In genomic region chr7:79661253-79661890, GRCm38 (mm10) we compare ENCODE assay signal across 8 mouse cellular contexts. TPM values are rescaled to one million over a fixed set of nuclear protein-coding genes. Genes with fewer than 3 reads are reported as not detected.
DNase-seq lines count a peak whose midpoint lies in the region; ATAC-seq lines count a peak whose summit lies in the region.

No protein-coding gene starts in this region.

- peak overlapping the region; percentile 88 for H3K9ac ChIP-seq in embryonic facial prominence, embryonic 12.5 days
- H3K9ac ChIP-seq in limb, embryonic 13.5 days = peak overlapping the region; percentile 89
- H3K9ac ChIP-seq in stomach, embryonic 14.5 days (replicated peaks; ENCODE audit: low read depth, low read length) = peak overlapping the region; percentile 78

- H3K4me2 ChIP-seq in embryonic facial prominence, embryonic 12.5 days (replicated peaks) = peak overlapping the region; percentile 89
- H3K4me2 ChIP-seq in limb, embryonic 13.5 days (replicated peaks) = peak overlapping the region; percentile 97
- H3K4me2 ChIP-seq in stomach, embryonic 14.5 days (replicated peaks; ENCODE audit: low read depth, low read length) = peak overlapping the region; percentile 63

- no peak for ATAC-seq in embryonic facial prominence, embryonic 12.5 days (ENCODE audit: insufficient number of reproducible peaks, insufficient read depth, low FRiP score, low TSS enrichment)
- no peak for ATAC-seq in limb, embryonic 13.5 days (ENCODE audit: low FRiP score, low read depth)
- ATAC-seq in stomach, embryonic 14.5 days (ENCODE audit: insufficient number of reproducible peaks, insufficient read depth, low FRiP score, low read depth) = no peak

- H3K4me1 ChIP-seq in embryonic facial prominence, embryonic 12.5 days = peaks cover 29% of the 10 kb centered on the region
- peaks cover 30% of the 10 kb centered on the region for H3K4me1 ChIP-seq in limb, embryonic 13.5 days
- H3K4me1 ChIP-seq in stomach, embryonic 14.5 days (ENCODE audit: control insufficient read depth, insufficient read depth, low read length) = peaks cover 17% of the 10 kb centered on the region

- DNase-seq in retina, embryonic 14.5 days (ENCODE audit: low spot score) = peak; percentile 18
- DNase-seq in retina, postnatal 1 day = no peak
- DNase-seq in frontal cortex, postnatal 10 days (ENCODE audit: low spot score in 2 of 2) = no peak
- DNase-seq in lung, postnatal 4 days = no peak
- no peak for DNase-seq in MN1 (ENCODE audit: low spot score)

- no peaks in the 10 kb centered on the region for H3K27me3 ChIP-seq in embryonic facial prominence, embryonic 12.5 days
- no peaks in the 10 kb centered on the region for H3K27me3 ChIP-seq in limb, embryonic 13.5 days
- no peaks in the 10 kb centered on the region for H3K27me3 ChIP-seq in stomach, embryonic 14.5 days (ENCODE audit: control insufficient read depth, insufficient read depth, low read length)

- WGBS in embryonic facial prominence, embryonic 12.5 days = 12% methylated on average over 5 of the region's 5 CpGs
- 14% methylated on average over 5 of the region's 5 CpGs for WGBS in limb, embryonic 13.5 days
- WGBS in stomach, embryonic 14.5 days = 13% methylated on average over 5 of the region's 5 CpGs

- no peaks in the 10 kb centered on the region for H3K9me3 ChIP-seq in embryonic facial prominence, embryonic 12.5 days
- H3K9me3 ChIP-seq in limb, embryonic 13.5 days = no peaks in the 10 kb centered on the region
- H3K9me3 ChIP-seq in stomach, embryonic 14.5 days (ENCODE audit: control insufficient read depth, low read depth, low read length) = no peaks in the 10 kb centered on the region

- H3K27ac ChIP-seq in embryonic facial prominence, embryonic 12.5 days = no peak overlapping the region
- H3K27ac ChIP-seq in limb, embryonic 13.5 days = no peak overlapping the region
- no peak overlapping the region for H3K27ac ChIP-seq in stomach, embryonic 14.5 days (ENCODE audit: low read length)

- 0 out of 2 replicates have a peak, but pooled peaks cover 5% of the 10 kb centered on the region for H3K36me3 ChIP-seq in embryonic facial prominence, embryonic 12.5 days
- peaks cover 8% of the 10 kb centered on the region for H3K36me3 ChIP-seq in limb, embryonic 13.5 days
- H3K36me3 ChIP-seq in stomach, embryonic 14.5 days (ENCODE audit: control insufficient read depth, insufficient read depth, low read length) = no peaks in the 10 kb centered on the region; the same call in 1 of the 2 replicates

- H3K4me3 ChIP-seq in embryonic facial prominence, embryonic 12.5 days = peak overlapping the region; percentile 97
- peak overlapping the region; percentile 93 for H3K4me3 ChIP-seq in limb, embryonic 13.5 days
- peak overlapping the region; percentile 84 for H3K4me3 ChIP-seq in stomach, embryonic 14.5 days (ENCODE audit: low read depth, low read length)

RNA-seq across cellular contexts. Expression of gene Ticrr, which starts 1.4 kb away (rescaled TPM):
- polyA plus RNA-seq in embryonic facial prominence, embryonic 12.5 days (2016; fragmentation: Nextera tagmentation; extraction: Ambion mirVana) = 14.7 and 14.9 TPM in 2 replicates
- 9.1 and 9.7 TPM in 2 replicates for polyA plus RNA-seq in limb, embryonic 13.5 days (2015; fragmentation: Nextera tagmentation; extraction: Ambion mirVana)
- polyA plus RNA-seq in stomach, embryonic 14.5 days (2014; fragmentation: Nextera tagmentation; extraction: Ambion mirVana) = 12.7 and 15.3 TPM in 2 replicates

RNA-seq across cellular contexts. Expression of gene Rhcg, which starts 43.9 kb away (rescaled TPM):
- 0.10 and 0.29 TPM in 2 replicates for polyA plus RNA-seq in embryonic facial prominence, embryonic 12.5 days (2016; fragmentation: Nextera tagmentation; extraction: Ambion mirVana)
- not detected in 2 replicates for polyA plus RNA-seq in limb, embryonic 13.5 days (2015; fragmentation: Nextera tagmentation; extraction: Ambion mirVana)
- polyA plus RNA-seq in stomach, embryonic 14.5 days (2014; fragmentation: Nextera tagmentation; extraction: Ambion mirVana) = not detected in 2 replicates

RNA-seq across cellular contexts. Expression of gene Kif7, which starts 54.1 kb away (rescaled TPM):
- polyA plus RNA-seq in embryonic facial prominence, embryonic 12.5 days (2016; fragmentation: Nextera tagmentation; extraction: Ambion mirVana) = 11.5 and 11.7 TPM in 2 replicates
- polyA plus RNA-seq in limb, embryonic 13.5 days (2015; fragmentation: Nextera tagmentation; extraction: Ambion mirVana) = 6.5 and 6.9 TPM in 2 replicates
- polyA plus RNA-seq in stomach, embryonic 14.5 days (2014; fragmentation: Nextera tagmentation; extraction: Ambion mirVana) = 4.2 and 4.4 TPM in 2 replicates
